Mouse (Mus musculus): Measurements from ENCODE around the gene Tigit.

DNA sequence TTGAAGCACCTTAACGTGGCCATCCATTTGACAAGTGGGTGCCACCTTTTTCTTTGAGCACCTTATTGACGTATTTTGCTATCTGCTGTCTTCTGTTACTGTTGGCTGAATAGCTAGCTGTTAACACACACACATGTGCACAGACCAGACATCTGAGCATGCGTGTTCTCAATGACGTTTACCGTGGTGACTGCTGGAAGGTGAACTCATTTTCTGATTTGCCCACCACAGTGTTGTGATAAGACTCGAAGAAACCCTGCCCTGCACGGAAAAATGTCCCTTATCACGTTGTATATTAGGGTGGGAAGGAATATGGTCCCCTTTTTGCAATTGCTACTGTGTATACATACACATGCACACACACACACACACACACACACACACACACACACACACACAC, 22.7 kb downstream of the Tigit start:
- TF ChIP-seq CTCF (IDR thresholded peaks at IDR 0.05; ENCODE audit: low read depth) (no peak), EP300 (IDR thresholded peaks at IDR 0.05; ENCODE audit: low read depth) (no peak)

Data from liver, embryonic 14.5 days (tissue).